Mouse (Mus musculus) ES-Bruce4 (cell line): ENCODE results near the gene Kbtbd12.

Source experiments
- CTCF ChIP-seq: IDR thresholded peaks from one replicate; pipeline ENCODE4 v1.8.1; 2011; ENCODE audit warnings: low read depth, low read length
- EP300 ChIP-seq: IDR thresholded peaks from 2 replicates; pipeline ENCODE4 v1.6.1; 2011; ENCODE audit warnings: low read depth, low read length; ENCODE audit not compliant: insufficient read depth
- POLR2A ChIP-seq: IDR thresholded peaks from one replicate; pipeline ENCODE4 v1.8.1; 2011; ENCODE audit warnings: low read length; ENCODE audit not compliant: insufficient read depth

DNA sequence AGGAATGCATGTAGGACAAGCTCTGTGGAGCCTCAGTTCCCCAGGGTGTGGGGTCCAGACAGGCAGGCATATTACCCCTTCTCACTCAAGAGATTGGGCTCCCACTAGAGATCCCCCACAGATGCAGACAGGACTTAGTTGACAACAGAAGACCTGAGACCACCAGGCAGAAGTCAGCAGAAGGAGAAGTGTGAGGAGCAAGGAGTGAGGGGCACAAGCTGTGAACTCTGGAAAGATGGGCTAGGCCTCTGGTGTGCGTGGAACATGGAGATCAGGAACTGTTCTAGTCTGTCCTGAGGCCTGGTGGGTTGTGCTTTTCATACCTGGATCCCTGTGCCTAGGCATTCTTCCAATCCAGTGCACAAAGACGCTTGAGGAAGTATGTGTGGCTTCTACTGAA lies 87.8 kb downstream of the Kbtbd12 start:
- TF ChIP-seq POLR2A (no peak), CTCF (no peak), EP300 (no peak)
